Mouse (Mus musculus) 416B (cell line): ENCODE results near the gene Papola.

ENCODE experiments used
- DNase-seq: peaks from one replicate; pipeline ENCODE4 v3.0.0; 2011; ENCODE audit warnings: low read depth

Papola gene

DNA sequence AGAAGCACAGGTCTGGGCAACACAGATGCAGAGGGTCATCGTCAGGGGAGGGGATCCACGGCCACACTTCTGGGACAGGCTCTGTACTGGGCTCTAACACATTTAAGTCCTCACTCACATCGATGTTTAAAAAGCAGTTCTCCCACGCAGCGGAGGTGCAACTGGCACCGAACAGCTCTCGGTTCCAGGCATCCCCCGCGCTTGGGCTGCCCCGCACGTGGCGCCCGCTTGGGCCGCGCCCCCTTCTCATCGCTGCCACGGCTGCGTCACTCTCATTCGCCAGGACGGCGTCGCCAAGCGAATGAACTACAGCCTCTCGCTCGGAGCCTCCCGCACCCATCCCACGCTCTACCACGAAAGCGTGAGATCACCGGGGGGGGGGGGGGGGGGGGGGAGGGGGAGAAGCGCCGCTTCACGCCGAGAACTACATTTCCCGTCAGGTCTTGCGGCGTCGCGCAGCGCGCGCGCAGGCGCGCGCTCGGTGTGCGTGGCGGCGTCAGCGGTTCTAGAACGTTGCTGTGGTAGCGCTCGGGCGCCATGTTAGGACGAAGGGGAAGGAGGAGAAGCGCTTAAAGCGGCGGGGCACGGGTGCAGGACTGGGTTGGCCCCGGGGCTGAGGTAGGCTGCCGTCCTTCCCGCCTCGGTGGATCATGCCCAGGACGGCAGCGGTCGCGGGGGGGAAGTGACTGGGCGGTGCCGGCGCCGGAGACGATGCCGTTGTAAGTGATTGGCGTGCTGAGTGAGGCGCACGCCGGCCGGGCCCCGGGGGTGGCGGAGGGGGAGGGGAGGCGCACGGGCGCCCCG is at the start of gene Papola:
Gene Papola (plus strand): TSS at position 499 of the 804 bp plus-strand sequence.
- peak; percentile 89 for DNase-seq

DNA sequence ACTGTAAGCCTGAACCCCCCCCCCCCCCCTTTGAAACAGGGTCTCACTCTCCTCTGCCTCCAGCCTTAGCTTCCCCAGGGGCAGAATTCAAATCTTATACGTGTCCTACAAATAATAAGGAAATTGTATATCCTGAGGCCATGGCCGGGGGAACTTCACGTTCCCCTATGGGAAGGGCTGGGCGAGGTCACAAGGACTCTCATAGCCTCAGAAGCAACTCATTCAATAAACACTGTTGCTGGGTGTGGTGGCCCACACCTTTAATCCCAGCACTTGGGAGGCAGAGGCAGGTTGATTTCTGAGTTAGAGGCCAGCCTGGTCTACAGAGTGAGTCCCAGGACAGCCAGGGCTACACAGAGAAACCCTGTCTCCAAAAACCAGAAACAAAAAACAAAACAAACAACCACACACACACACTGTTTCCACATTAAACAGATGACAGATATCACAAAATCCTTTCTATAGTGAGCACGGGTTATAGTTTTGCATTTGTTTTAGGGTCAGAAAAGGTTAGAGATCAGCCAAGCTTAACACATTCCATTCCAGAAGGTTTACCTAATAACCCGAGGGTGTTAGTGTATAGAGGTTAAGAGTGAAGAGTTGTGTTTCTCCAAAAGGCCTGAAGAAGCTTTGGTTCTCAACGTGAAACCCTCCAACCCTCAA is 49.1 kb upstream of the Papola start:
- DNase-seq, result no peak

DNA sequence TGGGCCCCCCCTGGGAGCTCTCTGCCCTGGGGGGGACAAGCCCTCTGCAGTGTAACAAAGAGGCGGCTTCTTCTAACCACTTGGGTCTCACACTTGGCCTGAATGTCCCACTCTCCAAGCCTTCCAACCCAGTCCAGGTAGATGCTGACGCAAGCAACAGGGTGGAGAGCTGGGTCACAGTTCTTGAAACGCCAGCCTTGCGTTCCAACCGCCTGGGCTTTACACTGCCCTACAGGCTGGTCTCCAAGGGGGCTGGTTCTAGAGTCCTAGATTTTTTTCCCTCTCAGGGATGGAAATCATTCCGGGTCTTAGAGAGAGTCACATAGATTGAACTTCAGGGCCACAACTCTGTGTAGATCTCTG is 48.6 kb upstream of the Papola start:
- no peak for DNase-seq

DNA sequence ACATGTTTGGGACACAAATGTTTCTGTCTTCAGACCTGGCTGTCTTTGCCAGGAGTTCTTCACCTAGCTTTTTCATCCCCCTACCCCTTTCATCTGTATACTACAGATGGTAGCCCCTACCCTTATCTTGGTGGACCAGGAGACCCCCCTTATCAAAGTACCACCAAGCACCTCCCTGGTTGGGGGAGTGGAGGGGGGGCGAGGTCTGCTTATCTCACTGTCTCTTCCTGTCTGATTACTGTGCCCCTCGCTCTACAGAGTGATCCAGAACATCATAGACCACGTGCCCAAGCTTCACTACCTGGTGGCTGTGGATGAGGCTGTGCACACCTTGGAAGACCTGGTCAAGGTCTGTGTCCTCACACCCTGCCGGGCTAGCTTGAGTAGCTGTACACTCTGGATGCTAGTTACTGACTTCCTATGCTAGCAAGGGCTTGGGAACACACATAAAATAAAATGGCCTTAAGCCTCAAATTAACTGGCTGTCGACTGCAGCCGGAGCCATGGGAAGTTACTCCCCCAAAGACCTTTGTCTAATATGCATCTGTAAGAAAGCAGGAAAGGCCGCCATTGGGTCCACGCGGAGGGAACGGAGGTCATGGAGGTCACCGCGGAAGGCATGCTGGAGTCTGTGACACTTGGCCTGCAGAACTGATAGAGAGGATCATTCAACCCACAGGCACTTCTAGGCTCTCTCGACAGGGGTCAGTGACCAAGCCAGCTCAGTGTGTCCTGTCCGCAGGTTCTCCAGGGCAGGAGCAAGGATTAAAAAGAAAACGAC is 46.0 kb upstream of the Papola start:
- no peak for DNase-seq

DNA sequence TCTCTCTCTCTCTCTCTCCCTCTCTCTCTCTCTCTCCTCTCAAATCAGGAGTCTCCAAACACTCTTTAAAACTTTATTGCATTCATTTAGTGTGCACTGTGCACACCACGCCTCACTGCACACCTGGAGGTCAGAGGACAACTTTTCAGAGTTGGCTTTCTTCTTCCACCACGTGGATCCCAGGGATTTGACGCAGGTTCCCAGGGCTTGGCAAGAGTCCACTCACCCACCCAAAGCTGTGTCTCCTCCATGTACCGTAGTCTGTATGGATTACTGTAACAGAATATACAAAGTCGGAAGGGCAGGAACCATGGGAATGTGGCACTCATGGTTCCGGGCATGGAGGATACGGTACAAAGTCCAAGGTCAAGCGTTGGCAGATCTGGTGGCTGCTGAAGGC is 44.8 kb upstream of the Papola start:
- DNase-seq, result no peak

DNA sequence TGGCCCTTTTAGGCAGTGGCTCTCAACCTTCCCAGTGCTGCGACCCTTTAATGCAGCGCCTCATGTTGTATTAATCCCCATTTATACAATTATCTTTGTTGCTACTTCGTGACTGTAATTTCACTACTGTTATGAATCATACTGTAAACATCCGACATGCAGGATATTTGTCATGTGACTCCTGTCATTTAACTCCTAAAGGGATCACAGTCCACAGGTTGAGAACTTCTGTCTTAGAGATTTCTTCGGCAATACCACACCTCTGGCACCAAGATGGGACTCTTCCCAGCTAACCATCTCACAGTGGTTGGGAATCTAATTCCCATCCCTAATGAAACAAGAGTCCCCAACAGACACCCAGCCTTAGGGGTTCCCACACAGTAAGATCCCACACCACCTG is 36.4 kb upstream of the Papola start:
- no peak for DNase-seq

DNA sequence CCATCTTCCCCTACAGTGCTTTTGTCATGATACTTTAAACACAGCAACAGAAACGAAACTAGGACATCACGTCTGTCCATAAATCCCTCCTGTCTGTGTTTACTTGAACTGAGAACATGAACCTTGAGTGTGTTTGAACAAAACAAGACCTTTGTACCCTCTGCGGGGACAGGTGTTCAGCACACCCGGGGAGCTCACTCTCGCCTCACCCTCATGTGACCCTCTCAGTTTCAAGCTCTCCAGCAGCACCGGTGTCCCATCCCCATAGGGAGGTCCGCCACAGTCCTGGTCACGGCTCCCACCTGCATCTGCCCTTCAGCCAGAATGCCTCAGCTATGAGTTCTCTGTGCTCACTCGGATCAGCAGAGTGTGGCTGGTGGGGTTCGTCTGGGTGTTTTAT is 30.7 kb upstream of the Papola start:
- DNase-seq, result no peak

DNA sequence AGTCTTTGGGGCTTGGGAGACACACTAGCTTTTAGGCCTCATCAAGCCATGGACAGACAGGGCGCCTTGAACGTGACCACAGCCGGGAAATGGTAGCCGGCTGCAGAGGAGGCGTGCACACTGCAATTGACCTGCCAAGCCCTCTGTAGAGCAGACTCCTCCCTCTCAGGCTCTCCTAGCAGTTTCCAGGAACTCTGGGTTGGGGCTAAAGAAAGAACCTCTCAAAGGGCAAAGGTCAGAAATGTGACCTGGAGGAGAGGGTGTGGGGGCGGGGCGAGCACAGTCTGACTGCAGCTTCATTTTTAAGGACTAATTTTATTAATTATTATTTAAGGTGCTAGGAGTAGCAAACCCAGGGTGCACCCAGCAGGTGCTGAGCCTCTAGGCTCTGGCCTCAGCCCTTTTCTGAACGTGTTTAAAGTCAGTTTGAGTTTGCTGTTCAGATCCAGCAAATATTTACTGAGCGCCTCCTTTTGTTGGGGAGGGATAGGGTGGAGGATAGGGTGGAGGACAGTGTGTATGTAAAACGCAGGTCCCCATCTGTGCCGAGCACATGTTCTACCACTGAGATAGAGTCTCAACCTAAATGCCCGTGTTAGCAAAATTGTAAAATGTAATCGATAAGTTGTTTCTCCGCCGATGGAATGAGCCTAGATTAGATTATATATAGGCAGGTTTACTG is 26.5 kb upstream of the Papola start:
- no peak for DNase-seq

DNA sequence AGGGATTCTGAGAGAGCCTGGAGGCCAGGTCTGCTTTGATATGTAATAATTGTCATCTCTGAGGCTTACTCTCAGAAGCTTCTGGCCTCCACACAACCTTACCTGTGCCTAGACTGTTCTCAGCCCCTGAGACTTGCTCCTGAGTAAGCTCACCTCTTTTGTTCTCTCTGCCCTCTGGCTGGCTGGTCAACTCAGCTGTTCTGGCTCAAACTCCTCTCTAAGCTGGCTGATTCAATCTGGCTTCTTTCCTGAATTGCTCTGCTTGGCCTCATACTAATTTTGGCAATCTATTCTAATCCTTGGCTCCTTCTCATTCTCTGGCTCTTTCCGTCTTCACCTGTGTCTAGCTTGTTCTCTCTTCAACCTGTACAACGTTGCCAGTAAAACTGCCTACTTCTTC is 25.6 kb upstream of the Papola start:
- no peak for DNase-seq

DNA sequence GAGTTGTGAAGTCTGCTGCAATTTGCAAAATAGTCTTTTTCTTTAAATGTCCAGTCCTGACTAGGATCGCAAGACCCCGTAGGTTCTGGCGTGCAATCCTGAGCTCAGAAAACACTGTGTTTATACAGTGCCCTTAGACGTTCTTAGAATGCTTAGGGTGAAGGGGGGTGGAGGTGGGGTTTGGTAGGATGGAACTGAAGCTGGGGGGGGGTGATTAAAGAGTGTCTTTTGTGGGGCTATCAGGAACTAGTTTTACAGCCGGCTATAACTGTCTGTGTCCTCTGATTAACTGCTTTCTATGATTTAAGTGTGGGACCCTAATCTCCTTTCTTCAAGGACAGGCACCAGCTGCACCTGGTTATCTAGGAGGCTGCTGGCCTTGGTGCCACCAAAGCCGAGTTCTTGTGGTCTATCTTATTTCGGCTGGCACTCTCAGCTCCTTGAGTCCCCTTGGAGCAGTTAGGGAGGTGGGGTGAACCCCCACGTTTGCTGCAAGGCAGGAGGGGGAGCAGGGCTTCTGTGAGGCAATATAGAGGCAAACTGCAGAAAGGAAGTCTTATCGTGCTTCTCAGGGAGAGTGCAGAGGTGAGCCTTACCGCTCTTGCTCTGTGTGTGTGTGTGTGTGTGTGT is 24.5 kb upstream of the Papola start:
- DNase-seq, result no peak

DNA sequence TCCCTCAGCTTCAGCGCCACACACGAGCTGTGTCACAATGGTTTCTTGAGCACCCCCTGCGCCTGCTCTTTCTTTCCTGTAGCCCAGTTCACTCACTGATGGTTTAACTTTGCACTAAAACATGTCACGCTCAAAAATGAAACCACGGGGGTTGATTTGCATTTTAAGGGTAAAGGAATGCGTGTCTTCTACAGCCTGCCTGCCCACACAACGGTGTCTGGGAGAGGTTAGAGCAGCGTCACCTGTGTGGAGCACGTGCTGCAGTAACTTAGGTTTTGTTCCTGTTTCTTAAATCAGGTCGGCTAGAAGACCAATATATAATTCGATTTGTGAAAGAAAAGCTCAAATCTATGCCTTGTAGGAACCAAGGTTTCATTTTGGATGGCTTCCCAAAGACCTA is 23.3 kb upstream of the Papola start:
- no peak for DNase-seq

DNA sequence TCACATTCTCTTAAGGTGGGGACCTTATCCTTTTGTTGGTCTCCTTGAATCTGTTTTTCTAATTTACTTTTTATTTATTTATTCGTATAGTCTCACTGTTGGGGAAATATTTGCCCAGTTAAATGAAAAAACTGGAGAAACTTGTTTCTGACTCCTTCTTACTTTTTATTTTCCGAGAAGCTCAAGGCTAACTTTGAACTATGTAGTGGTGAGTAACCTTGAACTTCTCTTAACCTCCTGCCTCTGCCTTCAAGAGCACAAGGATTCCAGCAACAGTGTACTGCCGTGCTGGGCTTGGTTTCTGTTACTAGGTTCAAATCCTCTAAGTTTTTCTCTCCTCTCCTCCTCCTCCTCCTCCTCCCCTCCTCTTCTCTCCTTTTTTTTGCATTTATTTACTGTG is 22.9 kb upstream of the Papola start:
- no peak for DNase-seq

DNA sequence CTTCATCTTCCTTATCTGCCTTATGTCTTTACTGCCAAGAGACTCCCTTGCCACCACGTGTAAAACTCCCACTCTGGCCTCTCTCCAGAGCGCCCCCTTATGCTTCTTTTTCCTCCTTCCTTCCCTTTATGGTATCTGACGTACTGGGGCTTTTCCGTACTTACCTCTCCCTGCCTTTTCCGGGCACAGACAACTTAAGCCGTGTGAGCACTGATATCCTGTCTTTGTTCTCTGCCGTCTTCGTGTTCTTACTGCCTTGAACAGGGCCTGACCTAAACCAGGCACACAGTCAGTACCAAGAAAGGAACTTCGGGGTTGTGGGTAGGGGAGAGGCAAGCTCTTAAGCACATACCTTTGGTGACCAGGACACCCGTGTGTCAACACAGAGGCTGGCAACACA is 14.8 kb upstream of the Papola start:
- no peak for DNase-seq

DNA sequence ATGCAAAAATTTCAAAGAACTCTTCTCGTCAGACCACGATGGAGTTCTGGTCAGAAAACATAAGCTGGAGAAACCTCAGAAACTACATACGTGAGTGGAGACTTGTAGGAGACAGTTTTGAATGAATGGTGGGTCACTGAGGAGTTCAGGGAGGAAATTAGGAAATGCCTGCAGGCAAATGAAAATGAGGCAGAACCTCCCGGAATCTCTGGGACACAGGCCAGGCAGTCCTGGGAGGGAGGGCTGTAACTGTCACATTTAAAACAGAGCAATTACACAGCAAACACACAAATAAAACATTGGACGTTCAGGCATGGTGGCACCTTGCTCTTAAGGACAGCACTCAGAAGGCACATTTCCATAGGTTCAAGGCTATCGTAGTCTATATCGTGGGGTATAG is 9.6 kb upstream of the Papola start:
- DNase-seq, result no peak

DNA sequence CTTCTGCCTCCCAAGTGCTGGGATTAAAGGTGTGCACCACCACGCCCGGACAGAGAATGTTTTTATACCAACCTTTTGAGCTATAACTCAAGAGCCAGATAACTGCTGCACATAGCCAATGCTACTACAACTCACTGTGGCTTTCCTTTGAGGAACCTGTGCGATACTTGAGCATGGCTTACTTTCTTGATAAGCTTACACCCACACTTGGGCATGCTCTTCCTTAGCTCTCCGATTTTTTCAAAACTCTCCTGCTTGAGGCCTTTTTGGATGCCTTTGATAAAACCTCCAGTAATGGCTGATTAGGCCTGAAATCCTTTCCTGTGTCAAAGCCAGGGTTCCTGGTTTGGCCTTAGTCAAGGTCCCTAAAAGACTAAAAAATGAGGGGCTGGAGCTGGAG is 6.8 kb upstream of the Papola start:
- no peak for DNase-seq

DNA sequence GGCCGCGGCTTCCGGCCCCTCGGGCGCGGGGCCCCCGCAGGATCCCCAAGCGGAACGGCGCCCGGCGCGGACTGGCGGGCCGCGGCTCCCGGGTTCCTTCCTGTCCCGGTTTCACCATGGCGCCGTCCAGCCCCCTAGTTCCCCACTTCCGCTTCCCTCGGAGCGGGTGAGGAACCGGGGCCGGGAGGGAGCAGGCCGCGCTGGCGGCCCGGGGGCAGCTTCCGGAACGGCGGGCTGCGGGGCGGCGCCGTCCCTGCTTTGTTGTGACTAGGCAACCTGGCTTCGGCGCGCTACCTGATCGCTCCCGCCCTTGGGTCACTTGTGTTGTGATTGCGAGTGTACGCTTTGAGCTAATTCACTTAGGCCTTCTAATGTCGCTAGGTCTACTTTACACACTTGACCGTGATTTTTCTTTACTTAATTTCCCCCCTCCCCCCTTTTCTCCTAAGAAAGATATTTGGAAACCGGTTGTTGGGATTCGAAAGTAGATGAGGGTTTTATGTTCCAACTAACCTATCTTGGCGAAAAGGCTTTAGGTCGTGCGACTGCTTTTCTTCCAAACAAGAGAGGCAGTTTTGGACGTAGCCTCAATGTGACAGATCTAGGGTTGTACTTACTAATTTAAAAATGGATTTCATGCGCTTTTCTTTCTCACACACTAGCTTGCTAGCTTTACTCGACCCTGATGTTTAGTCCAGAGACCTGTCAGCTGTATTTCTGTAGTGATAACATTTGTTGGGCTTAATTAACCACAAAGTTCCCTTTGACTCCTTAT is 693 bp downstream of the Papola start:
- DNase-seq, result peak; percentile 55

DNA sequence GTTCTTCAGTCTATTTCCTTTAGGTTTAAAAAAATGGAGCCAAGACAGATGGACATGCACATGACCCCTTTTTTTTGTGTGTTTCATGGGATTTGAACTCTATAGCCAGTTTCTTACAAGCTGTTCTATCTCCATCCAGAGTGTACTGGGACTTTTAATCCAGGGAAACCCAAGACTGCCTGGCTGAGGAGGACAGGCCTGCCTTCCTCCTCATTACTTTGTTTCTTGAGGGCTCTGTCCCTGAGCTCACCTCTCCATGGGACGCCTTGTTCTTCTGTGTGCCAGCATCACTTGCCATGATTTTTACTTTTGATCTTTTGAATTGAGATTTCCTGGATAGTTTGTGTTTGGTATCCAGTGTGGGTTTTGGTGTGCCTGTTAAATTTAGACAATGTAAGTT is 1.6 kb downstream of the Papola start:
- DNase-seq, result no peak

DNA sequence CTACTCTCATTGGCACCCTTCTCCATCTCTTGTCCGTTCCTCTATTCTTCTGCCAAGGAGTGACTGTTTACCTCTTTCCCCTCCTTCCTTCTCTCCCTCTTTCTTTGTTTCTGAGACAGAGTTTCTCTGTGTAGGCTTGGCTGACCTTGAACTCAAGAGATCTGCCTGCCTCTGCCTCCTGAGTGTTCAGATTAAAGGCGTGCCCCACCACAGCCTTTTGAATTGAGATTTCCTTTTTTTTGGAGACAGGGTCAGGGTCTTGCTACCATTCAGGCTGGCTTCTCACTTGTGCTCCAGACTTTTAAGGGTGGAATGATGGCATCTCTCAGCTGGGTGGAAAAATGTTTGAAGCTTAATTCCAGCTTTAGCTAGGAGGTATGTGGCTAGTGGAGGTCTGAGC is 3.1 kb downstream of the Papola start:
- DNase-seq, result no peak

DNA sequence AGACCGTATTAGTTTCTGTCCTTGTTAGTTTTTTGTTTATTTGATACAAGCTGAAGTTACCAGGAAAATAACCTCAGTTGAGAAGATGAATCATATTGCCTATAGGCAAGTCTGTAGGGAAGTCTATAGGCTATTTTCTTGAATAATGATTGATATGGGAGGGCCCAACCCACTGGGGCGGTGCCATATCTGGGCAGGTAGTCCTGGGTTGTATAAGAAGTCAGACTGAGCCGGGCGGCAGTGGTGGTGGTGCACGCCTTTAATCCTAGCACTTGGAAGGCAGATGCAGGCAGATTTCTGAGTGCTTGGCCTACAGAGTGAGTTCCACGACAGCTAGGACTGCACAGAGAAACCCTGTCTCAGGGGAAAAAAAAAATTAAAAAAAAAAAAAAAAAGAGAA is 5.4 kb downstream of the Papola start:
- no peak for DNase-seq

DNA sequence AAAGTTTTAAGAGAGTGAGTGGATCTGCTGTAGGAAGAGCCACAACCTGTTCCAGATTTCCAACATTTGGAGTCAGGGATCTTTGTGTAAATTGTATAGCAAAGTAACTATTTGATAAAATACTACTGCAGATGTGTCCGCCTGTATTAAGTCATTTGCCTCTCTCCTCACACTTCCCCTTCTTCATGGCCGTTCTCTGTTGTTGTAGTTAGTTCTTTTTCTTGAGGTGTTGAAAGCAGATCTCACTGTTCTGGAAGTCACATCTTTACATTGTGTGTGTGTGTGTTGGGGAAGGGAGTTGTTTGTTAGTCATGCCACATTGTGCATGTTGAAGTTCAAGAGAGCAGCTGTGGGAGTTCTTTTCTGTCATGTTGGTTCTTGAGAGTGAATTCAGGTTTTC is 10.4 kb downstream of the Papola start:
- no peak for DNase-seq

DNA sequence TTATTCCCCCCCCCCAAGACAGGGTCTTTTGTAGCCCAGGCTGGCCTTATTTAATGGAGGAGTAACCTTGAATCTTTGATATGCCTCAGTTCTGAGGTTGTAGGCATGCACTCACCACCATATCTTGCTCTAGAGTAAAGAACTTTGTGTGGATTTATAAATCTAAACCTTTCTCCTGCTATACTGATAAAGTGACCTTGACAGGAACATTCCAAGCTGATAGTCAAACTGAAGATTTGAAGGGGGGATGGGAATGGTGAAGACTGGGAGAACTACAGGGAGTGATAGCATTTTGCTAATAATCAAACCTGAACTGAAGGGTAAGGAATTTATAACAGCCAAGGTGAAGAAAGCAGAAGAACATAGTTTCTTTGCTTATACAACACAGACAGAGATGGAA is 13.5 kb downstream of the Papola start:
- no peak for DNase-seq
